In the genomic region with DNA sequence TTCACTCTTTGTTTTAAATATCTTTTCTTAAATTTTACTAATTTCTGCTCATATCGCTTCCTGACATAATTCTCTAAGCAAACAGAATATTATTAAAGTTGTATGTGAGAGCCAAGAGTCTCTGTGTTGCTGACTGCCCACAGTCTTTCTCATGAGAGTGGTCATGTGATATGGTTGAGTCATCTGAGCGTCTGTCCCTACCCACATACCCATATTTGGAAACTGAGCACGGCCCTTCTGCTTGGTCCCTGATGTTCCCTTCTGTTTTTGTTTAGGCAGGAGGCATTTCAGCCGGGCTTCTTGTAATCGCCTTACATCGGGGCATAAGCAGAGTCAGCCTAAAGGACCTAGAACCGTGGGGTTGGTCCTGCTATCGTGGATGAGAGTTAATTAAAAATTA, we compare ENCODE assay signal across 12 mouse cellular contexts.
DNase-seq lines count a peak whose midpoint lies in the region; ATAC-seq and TF ChIP-seq lines count a peak whose summit lies in the region.
"Had no signal": no experiment of that assay in that cellular context is flagged by ENCODE, and none has a peak within 500 bp of the region (broad histone marks: within the 10 kb centered on the region; RNA-seq: fewer than 3 reads in every experiment).

No protein-coding gene starts in this region.

- no peak overlapping the region for H3K9ac ChIP-seq in midbrain, embryonic 11.5 days (ENCODE audit: low read length)
- H3K9ac ChIP-seq: kidney, embryonic 15.5 days; liver, embryonic 13.5 days had no signal

- no peaks in the 10 kb centered on the region; the same call in 1 of the 2 replicates for H3K4me1 ChIP-seq in midbrain, embryonic 11.5 days (ENCODE audit: control insufficient read depth, insufficient read depth, low read length)
- H3K4me1 ChIP-seq: liver, embryonic 13.5 days had no signal

- whole genome bisulfite sequencing in midbrain, embryonic 11.5 days: 83% methylated on average over 8 of the region's 8 CpGs

- no peak overlapping the region for H3K27ac ChIP-seq in midbrain, embryonic 11.5 days (ENCODE audit: low read depth, low read length)
- H3K27ac ChIP-seq: kidney, embryonic 15.5 days; liver, embryonic 13.5 days had no signal

- no peaks in the 10 kb centered on the region for H3K9me3 ChIP-seq in midbrain, embryonic 11.5 days (ENCODE audit: control insufficient read depth, low read length)
- H3K9me3 ChIP-seq: kidney, embryonic 15.5 days; liver, embryonic 13.5 days had no signal

- H3K79me2 ChIP-seq in C2C12 (ENCODE audit: control insufficient read depth, insufficient read depth): no peaks in the 10 kb centered on the region

- no peaks in the 10 kb centered on the region for H3K79me3 ChIP-seq in C2C12 (ENCODE audit: low read depth)

- H3K36me3 ChIP-seq in C2C12 (ENCODE audit: control insufficient read depth, insufficient read depth): no peaks in the 10 kb centered on the region
- H3K36me3 ChIP-seq in midbrain, embryonic 11.5 days (ENCODE audit: control insufficient read depth, insufficient read depth, low read length): no peaks in the 10 kb centered on the region; the same call in 1 of the 2 replicates
- H3K36me3 ChIP-seq: liver, embryonic 13.5 days had no signal

- TF ChIP-seq CTCF in C2C12 (IDR thresholded peaks at IDR 0.05; ENCODE audit: control insufficient read depth, insufficient read depth, insufficient read length): no peak

- DNase-seq in heart, adult 9 months (ENCODE audit: low spot score in 2 of 2): peak; percentile 62 to 67
- DNase-seq in heart, postnatal 4 days: no peak
- peak; percentile 14 for DNase-seq in R1 (ENCODE audit: low read depth, low spot score)
- peak; percentile 58 to 60 for DNase-seq in layer of hippocampus, adult 8-10 months (ENCODE audit: low spot score in 2 of 2)
- no peak for DNase-seq in urinary bladder, postnatal 25 days (ENCODE audit: low spot score)
- DNase-seq in midbrain, embryonic 11.5 days (ENCODE audit: low spot score, missing footprints): no peak
- DNase-seq in kidney, adult 8-10 months: no peak
- DNase-seq: cerebellum, adult 9-11 months; liver, embryonic 13.5 days; spleen, adult 18-20 months had no signal

- H3K4me2 ChIP-seq in midbrain, embryonic 11.5 days: no peak overlapping the region
- H3K4me2 ChIP-seq: kidney, embryonic 15.5 days; liver, embryonic 13.5 days had no signal

- H3K4me3 ChIP-seq in C2C12 (ENCODE audit: insufficient read depth, poor library complexity, severe bottlenecking): no peak overlapping the region
- H3K4me3 ChIP-seq in midbrain, embryonic 11.5 days (ENCODE audit: low read depth, low read length): no peak overlapping the region
- H3K4me3 ChIP-seq: kidney, embryonic 15.5 days; liver, embryonic 13.5 days had no signal

- ATAC-seq in midbrain, embryonic 11.5 days (ENCODE audit: low FRiP score): no peak

- no peak overlapping the region for H3ac ChIP-seq in C2C12 (ENCODE audit: control insufficient read depth, insufficient read length, low read depth)

- H3K27me3 ChIP-seq in C2C12 (ENCODE audit: control insufficient read depth, insufficient read depth, insufficient read length): no peaks in the 10 kb centered on the region
- no peaks in the 10 kb centered on the region for H3K27me3 ChIP-seq in midbrain, embryonic 11.5 days (ENCODE audit: control insufficient read depth, insufficient read depth, low read length)
- H3K27me3 ChIP-seq: kidney, embryonic 15.5 days; liver, embryonic 13.5 days had no signal

TF ChIP-seq in C2C12, 6 proteins besides CTCF, POLR2A, EP300 and RAD21:
- TF ChIP-seq USF1 (IDR thresholded peaks at IDR 0.05; ENCODE audit: low read depth) (peak; percentile 92), FOSL1 (IDR thresholded peaks at IDR 0.05; ENCODE audit: insufficient read depth, low read length, poor library complexity, severe bottlenecking) (no peak)

Comparison
In these comparisons a context has a peak if more than half of its experiments do, and no peak if none do; other contexts are left out.
1. DNase-seq: peak in heart, adult 9 months (2 of 2), R1 (single experiment) and layer of hippocampus, adult 8-10 months (2 of 2); none in heart, postnatal 4 days (single experiment), urinary bladder, postnatal 25 days (single experiment), midbrain, embryonic 11.5 days (single experiment) and kidney, adult 8-10 months (0 of 2).